Mouse (Mus musculus) liver, postnatal 0 days (tissue): ENCODE measurements around the gene Ube2t.

Source experiments
- CTCF ChIP-seq: sonication (generic); IDR thresholded peaks from 2 replicates; pipeline ENCODE4 v1.5.1; 2016; ENCODE audit warnings: antibody characterized with exemption, low read depth
- EP300 ChIP-seq: IDR thresholded peaks from 2 replicates; pipeline ENCODE4 v1.6.1; 2016; ENCODE audit warnings: antibody characterized with exemption, low read depth, mild to moderate bottlenecking

DNA sequence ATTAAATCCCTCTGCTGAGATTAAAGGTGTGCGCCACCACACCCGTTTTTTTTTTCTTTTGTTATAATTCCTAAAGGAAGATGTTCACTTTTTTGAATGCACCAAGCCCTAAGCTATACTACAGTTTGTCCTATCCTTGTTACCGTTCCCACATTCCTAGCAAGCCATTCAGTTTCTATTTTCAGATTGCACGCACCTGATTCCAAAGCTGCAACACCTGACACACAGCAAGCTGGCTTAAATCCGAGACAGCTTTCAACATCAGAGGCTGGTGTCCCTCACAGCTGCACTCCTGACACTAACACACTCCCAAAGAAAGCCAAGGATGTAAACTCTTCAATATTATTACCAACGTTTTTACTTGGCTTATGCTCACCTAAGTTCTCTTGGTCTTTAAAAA lies 26.0 kb upstream of the Ube2t start:
- TF ChIP-seq EP300 (no peak), CTCF (no peak)
